Mouse (Mus musculus) yolk sac, embryonic 10.5 days (tissue): ENCODE results near the gene Fasl.

Source experiments
- DNase-seq: peaks from one replicate; pipeline ENCODE4 v3.0.0-alpha.2; 2017; ENCODE audit warnings: low spot score

Fasl gene

GRCm38 (mm10) chr1:161756547-161756946 is 31.7 kb downstream of the Fasl start:
- no peak for DNase-seq

GRCm38 (mm10) chr1:161751311-161751710 is 37.0 kb downstream of the Fasl start:
- peak; percentile 9 for DNase-seq

- DNase-seq = no peak
Measured at GRCm38 (mm10) chr1:161750471-161751041, 37.7 kb downstream of the Fasl start.

- no peak for DNase-seq
Measured at GRCm38 (mm10) chr1:161748685-161749084, 39.6 kb downstream of the Fasl start.

GRCm38 (mm10) chr1:161748138-161748537 is 40.2 kb downstream of the Fasl start:
- peak; percentile 54 for DNase-seq

DNA sequence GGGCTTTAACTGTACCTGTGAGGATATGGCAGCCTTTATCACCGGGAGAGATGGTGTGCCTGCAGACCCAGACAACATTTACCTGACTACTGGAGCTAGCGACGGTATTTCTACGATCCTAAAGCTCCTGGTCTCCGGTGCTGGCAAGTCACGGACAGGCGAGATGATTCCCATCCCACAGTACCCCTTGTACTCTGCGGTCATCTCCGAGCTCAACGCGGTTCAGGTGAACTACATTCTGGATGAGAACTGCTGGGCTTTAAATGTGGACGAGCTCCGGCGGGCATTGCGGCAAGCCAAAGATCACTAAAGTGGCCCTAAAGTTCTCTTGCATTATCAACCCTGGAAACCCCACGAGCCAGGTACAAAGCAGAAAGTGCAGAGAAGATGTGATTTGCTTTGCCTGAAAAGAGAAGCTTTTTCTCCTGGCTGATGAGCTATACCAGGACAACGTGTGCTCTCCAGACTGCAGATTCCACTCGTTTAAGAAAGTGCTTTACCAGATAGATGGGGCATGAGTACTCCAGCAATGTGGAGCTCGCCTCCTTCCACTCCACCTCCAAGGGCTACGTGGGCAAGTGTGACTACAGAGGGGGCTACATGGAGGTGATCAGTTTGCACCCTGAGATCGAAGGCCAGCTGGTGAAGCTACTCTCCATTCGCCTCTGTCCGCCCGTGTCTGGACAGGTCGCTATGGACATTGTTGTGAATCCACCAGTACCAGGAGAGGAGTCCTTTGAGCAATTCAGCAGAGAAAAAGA is 41.6 kb downstream of the Fasl start:
- DNase-seq = no peak

DNA sequence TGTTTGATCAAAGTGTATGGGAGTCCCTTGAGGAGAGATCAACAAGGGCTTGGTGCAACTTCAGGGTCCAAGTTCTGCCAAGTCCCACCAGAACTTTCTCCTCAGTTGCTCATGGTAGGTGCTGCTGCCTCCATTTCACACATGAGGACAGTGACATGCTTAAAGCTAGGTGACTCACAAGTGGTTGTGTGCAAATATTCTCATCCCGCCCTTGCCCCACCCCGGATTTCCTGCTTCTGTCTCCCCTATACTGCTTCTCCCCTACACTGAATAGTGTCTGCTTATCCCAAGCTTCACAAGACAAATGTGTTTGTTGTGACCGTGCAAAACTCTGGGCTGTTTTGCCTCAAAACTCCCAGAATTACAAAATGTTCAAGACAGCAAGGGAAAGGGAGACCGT is 43.4 kb downstream of the Fasl start:
- no peak for DNase-seq

DNA sequence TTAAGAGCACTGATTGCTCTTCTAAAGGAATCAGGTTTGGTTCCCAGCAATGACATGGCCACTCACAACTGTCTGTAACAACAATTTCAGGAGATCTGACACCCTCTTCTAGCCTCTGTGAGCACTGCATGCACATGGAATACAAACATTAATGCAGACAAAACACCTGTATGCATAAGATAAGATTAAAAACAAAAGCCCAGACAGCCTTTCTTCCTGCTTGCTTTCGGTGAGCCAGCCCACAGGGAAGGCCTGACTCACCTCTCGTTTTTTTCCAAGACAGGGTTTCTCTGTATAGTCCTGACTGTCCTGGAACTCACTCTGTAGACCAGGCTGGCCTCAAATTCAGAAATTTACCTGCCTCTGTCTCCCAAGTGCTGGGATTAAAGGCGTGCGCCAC is 44.1 kb downstream of the Fasl start:
- no peak for DNase-seq

- no peak for DNase-seq
Measured at GRCm38 (mm10) chr1:161742481-161743267, 45.6 kb downstream of the Fasl start.

DNA sequence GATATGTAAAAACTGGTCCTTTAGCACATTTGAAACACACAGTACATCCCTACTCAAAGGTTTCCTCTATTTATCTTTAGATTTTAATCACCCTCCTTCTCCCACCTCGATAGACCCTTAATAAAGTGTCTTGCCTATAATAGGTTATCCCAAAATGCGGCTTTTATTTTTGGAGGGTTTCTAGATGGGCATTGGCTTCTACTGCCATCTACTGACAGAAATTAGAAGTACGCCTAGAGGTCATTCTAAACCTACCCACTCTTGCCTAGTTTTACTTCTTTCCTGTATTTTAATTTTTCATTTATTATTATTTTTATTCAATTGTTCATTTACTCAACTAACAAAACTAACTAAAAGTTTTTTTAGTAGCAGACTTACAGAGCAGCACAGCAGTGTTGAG is 51.4 kb downstream of the Fasl start:
- no peak for DNase-seq

- no peak for DNase-seq
Measured at GRCm38 (mm10) chr1:161736255-161736654, 52.0 kb downstream of the Fasl start.

DNA sequence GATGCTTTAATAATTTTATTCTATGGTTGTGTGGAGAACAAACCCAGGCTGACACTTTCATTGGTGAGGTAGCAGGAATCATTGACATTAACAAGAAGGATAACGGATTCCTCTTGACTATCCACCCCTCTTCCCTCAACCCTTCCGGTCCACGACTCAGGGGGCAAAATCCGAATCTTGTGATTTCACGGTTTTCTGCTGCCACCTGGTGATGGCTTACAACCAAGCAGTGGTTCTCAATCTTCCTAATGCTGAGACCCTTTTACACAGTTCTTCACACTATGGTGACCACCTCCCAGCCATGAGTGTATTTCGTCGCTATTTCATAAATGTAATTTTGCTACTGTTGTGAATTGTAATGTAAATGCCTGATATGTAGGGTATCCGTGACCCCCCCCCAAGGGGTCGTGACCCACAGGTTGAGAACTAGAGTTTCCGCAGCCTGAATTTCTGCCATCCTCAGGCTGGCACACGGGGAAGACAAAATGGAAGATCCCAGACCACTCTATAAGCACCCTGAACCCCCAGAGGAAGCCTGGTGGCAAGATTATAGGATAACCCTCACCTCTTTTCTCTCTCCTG is 52.7 kb downstream of the Fasl start:
- DNase-seq = no peak

DNA sequence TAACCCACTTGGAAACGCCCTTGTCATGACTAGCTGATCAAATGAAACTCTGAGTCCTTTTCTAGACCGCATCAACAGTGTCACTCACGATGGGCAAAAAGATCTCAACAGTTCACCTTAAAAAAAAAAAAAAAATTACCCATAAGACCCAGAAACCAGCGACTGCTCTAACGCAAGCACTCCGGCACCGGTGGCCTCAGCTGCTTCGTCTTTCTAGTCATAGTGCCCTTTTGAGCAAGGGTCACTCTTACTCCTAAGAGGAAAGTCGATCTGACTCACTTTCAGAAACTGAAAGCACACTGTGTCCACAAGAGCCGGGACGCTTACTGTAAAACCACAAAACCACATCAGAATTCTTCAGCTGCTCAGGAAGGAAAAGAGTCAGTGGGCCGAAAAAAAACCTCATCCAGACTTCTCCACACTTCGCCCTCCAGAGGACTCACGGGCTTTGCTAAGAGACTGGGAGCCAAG is 53.5 kb downstream of the Fasl start:
- no peak for DNase-seq

- no peak for DNase-seq
Measured at GRCm38 (mm10) chr1:161734314-161734713, 54.0 kb downstream of the Fasl start.
